Mouse (Mus musculus): ENCODE data around the gene C2cd4c.

Gene C2cd4c

GRCm38 (mm10) chr10:79578891-79579290 is 34.9 kb downstream of the C2cd4c start:
- no peak for DNase-seq (ENCODE audit: low spot score in 2 of 2)

- DNase-seq (ENCODE audit: low spot score in 2 of 2): peak in 1 of 2 experiments; percentile 1
Measured at GRCm38 (mm10) chr10:79578276-79578675, 35.5 kb downstream of the C2cd4c start.

GRCm38 (mm10) chr10:79577376-79577775 is 36.4 kb downstream of the C2cd4c start:
- no peak for DNase-seq (ENCODE audit: low spot score in 2 of 2)

- no peak for DNase-seq (ENCODE audit: low spot score in 2 of 2)
Measured at GRCm38 (mm10) chr10:79575754-79576153, 38.1 kb downstream of the C2cd4c start.

- no peak for DNase-seq (ENCODE audit: low spot score in 2 of 2)
Measured at GRCm38 (mm10) chr10:79574796-79575195, 39.0 kb downstream of the C2cd4c start.

GRCm38 (mm10) chr10:79574350-79574749 is 39.5 kb downstream of the C2cd4c start:
- no peak for DNase-seq (ENCODE audit: low spot score in 2 of 2)

GRCm38 (mm10) chr10:79573611-79574010 is 40.2 kb downstream of the C2cd4c start:
- DNase-seq (ENCODE audit: low spot score in 2 of 2): no peak

- no peak for DNase-seq (ENCODE audit: low spot score in 2 of 2)
Measured at GRCm38 (mm10) chr10:79571314-79571713, 42.5 kb downstream of the C2cd4c start.

GRCm38 (mm10) chr10:79569921-79570320 is 43.9 kb downstream of the C2cd4c start:
- DNase-seq (ENCODE audit: low spot score in 2 of 2): no peak

GRCm38 (mm10) chr10:79559716-79560115 is 54.1 kb downstream of the C2cd4c start:
- DNase-seq (ENCODE audit: low spot score in 2 of 2): no peak

- DNase-seq (ENCODE audit: low spot score in 2 of 2): no peak
Measured at GRCm38 (mm10) chr10:79557496-79557895, 56.3 kb downstream of the C2cd4c start.

GRCm38 (mm10) chr10:79556951-79557350 is 56.9 kb downstream of the C2cd4c start:
- no peak for DNase-seq (ENCODE audit: low spot score in 2 of 2)

Measured in frontal cortex, postnatal 14 days (tissue).